Mouse (Mus musculus) Muller cell, postnatal 12 days (primary cell): ENCODE data around the gene Prss50.

Experiments
- DNase-seq: peaks from one replicate; pipeline ENCODE4 v3.0.0-alpha.2; 2015; ENCODE audit errors: inconsistent ontology term

Prss50 gene

GRCm38 (mm10) chr9:110907201-110907837 is 49.6 kb downstream of the Prss50 start:
- DNase-seq: no peak

DNA sequence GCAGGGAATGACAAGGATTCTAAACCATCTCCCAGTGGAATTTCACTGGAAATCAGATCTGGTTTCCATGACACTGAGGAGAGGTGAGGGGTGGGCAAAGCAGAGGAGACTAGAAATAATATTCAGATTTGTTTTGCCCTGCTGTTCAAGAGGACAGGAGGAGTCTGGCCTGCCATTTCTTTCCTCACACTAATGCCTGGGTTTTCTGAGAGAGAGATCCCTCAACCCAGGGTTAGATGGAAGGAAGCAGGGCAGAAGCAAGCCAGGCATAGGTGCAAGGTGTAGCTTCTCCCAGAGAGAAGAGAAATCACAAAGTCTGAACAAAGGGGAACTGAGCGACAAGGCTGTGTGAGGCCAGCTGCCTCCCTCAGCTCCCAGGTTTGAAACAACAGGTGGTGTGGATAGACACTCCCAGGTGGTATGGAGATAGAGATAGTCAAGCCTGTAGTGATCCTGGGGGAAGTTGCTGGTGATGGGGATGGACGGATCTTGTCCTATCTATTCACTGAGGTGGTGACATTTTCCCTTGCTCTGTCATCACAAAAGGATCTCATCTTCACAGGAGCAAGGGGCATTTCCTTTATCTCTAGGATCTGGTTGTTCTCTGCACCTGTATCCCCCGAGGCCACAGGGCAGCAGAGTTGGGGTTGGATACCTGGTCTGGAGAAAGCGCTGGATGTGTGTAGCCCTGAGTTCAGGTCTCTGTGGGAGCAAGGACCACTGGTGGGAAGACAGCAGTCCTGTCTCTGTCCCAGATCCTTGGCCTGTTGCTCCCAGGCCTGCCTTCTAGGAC is 50.3 kb downstream of the Prss50 start:
- DNase-seq: no peak

DNA sequence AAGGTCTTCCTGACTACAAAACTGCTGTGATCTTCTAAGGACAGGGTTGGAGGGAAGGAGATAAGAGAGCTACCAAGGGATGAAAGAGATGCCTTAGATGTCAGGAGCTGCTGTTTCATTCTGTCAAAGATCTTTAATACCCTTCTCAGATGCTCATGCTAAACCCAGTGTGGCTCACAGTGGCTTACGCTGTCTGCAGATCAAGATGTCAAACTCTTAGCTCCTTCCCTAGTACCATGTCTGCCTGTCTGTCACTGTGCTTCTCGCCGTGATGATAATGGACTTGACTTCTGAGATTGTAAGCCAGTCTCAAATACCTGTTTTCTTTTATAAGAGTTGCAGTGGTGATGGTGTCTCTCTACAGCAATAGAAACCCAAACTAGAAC is 50.9 kb downstream of the Prss50 start:
- DNase-seq: no peak

- DNase-seq: no peak
These were observed 51.7 kb downstream of the Prss50 start for GRCm38 (mm10) chr9:110909371-110909967.
